Mouse (Mus musculus): ENCODE measurements around the gene Naa80. TPM values are rescaled to one million over a fixed set of nuclear protein-coding genes. Genes with fewer than 3 reads are reported as not detected.

The Naa80 gene
- polyA plus RNA-seq, 1 experiment from 2014 or later: 15.1 TPM

DNA sequence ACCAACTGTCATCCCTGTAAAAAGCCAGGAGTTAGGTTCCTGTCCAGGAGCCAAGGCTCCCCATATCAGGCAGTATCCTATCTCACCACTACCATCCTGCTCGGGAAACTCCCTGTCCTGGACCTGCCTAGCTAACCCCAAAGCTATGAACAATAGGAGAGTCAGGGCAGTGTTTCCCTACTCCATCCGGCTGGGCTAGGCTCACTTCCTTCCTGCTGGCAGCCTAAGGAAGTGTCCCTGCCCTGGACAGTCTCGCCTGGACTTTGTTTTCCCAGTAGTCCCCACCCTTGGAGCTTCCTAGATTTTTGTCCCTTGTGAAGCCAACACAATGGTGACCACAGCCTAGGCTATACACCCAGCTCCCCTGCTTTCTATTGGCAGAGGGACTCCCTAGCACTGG is 11.8 kb upstream of the Naa80 start:
- H3K36me3 ChIP-seq (ENCODE audit: control insufficient read depth, insufficient read depth, low read length): peaks cover 6% of the 10 kb centered on the region; the same call in 1 of the 2 replicates
- H3K9ac ChIP-seq (ENCODE audit: low read length): no peak overlapping the region
- no peak overlapping the region for H3K27ac ChIP-seq (ENCODE audit: low read depth, low read length)
- no peaks in the 10 kb centered on the region for H3K9me3 ChIP-seq (ENCODE audit: control insufficient read depth, low read length)
- no peak overlapping the region for H3K4me2 ChIP-seq (ENCODE audit: low read depth)
- H3K4me1 ChIP-seq (ENCODE audit: control insufficient read depth, insufficient read depth, low read length): peaks cover 31% of the 10 kb centered on the region
- WGBS: 82% methylated on average over 3 of the region's 3 CpGs
- ATAC-seq (ENCODE audit: insufficient read depth, low FRiP score, low TSS enrichment) (no peak), DNase-seq (ENCODE audit: low spot score) (no peak)
- H3K4me3 ChIP-seq (ENCODE audit: low read depth, low read length): no peak overlapping the region
- no peaks in the 10 kb centered on the region for H3K27me3 ChIP-seq (ENCODE audit: control insufficient read depth, insufficient read depth, low read length)

- WGBS: 7% methylated on average over 18 of the region's 18 CpGs
- no peak for DNase-seq (ENCODE audit: low spot score)
- no peak for ATAC-seq (ENCODE audit: insufficient read depth, low FRiP score, low TSS enrichment)
These were observed 10.9 kb upstream of the Naa80 start, which contains the start of gene Hyal2 for GRCm38 (mm10) chr9:107567702-107568319. Gene Hyal2, plus strand, starts transcription at chr9:107567945.

GRCm38 (mm10) chr9:107568331-107569261 is 10.1 kb upstream of the Naa80 start:
- H3K9me3 ChIP-seq (ENCODE audit: control insufficient read depth, low read length): no peaks in the 10 kb centered on the region
- DNase-seq (ENCODE audit: low spot score): peak; percentile 93
- H3K27me3 ChIP-seq (ENCODE audit: control insufficient read depth, insufficient read depth, low read length): no peaks in the 10 kb centered on the region
- peak; percentile 83 for ATAC-seq (ENCODE audit: insufficient read depth, low FRiP score, low TSS enrichment)
- under 1% methylated on average over 41 of the region's 41 CpGs for WGBS
- H3K4me3 ChIP-seq (ENCODE audit: low read depth, low read length): peak overlapping the region; percentile 76
- peak overlapping the region; percentile 79 for H3K9ac ChIP-seq (ENCODE audit: low read length)
- H3K27ac ChIP-seq (ENCODE audit: low read depth, low read length): peak overlapping the region; percentile 54
- peaks cover 31% of the 10 kb centered on the region for H3K4me1 ChIP-seq (ENCODE audit: control insufficient read depth, insufficient read depth, low read length)
- peaks cover 16% of the 10 kb centered on the region for H3K36me3 ChIP-seq (ENCODE audit: control insufficient read depth, insufficient read depth, low read length)
- peak overlapping the region; percentile 74 for H3K4me2 ChIP-seq (ENCODE audit: low read depth)

More at GRCm38 (mm10) chr9:107567702-107568319, 10.9 kb upstream of the Naa80 start, which contains the start of gene Hyal2:
- Histone ChIP-seq H3K9me3 (ENCODE audit: control insufficient read depth, low read length) (no peaks in the 10 kb centered on the region), H3K4me2 (ENCODE audit: low read depth) (peak within 1 kb of the TSS; percentile 74), H3K36me3 (ENCODE audit: control insufficient read depth, insufficient read depth, low read length) (peaks cover 13% of the 10 kb centered on the region; the same call in 1 of the 2 replicates), H3K27me3 (ENCODE audit: control insufficient read depth, insufficient read depth, low read length) (no peaks in the 10 kb centered on the region), H3K4me3 (ENCODE audit: low read depth, low read length) (peak within 1 kb of the TSS; percentile 76), H3K4me1 (ENCODE audit: control insufficient read depth, insufficient read depth, low read length) (peaks cover 31% of the 10 kb centered on the region), H3K9ac (ENCODE audit: low read length) (peak within 1 kb of the TSS; percentile 79), H3K27ac (ENCODE audit: low read depth, low read length) (peak within 1 kb of the TSS; percentile 54)

DNA sequence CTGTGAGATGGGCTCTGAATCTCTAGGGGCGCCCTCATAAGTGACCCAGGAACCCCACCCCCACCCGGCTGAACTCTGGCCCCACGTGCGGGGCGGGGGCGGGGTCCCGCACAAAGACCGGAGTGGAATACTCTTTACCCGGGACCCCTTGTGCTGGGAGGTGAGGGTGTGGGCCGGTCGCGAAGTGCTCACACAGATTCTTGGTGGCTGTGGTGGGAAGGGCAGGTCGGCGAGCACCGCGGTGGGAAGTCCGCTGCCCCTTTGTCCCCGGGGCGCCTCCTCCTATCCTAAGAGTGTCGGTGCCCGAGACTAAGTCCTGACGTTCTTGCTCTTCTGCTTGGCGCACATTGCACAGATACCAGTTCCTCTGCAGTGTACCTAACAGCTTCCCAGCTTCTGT is 9.4 kb upstream of the Naa80 start:
- peak; percentile 39 for ATAC-seq (ENCODE audit: insufficient read depth, low FRiP score, low TSS enrichment)
- 0% methylated on average over 22 of the region's 23 CpGs for WGBS

GRCm38 (mm10) chr9:107570016-107570415 is 8.7 kb upstream of the Naa80 start:
- 61% methylated on average over 13 of the region's 13 CpGs for WGBS
- DNase-seq (ENCODE audit: low spot score) (no peak), ATAC-seq (ENCODE audit: insufficient read depth, low FRiP score, low TSS enrichment) (no peak)
- Histone ChIP-seq H3K27me3 (ENCODE audit: control insufficient read depth, insufficient read depth, low read length) (no peaks in the 10 kb centered on the region), H3K4me1 (ENCODE audit: control insufficient read depth, insufficient read depth, low read length) (peaks cover 25% of the 10 kb centered on the region), H3K4me2 (ENCODE audit: low read depth) (peak overlapping the region; percentile 74), H3K27ac (ENCODE audit: low read depth, low read length) (no peak overlapping the region), H3K9ac (ENCODE audit: low read length) (peak overlapping the region; percentile 79), H3K4me3 (ENCODE audit: low read depth, low read length) (peak overlapping the region; percentile 76), H3K36me3 (ENCODE audit: control insufficient read depth, insufficient read depth, low read length) (peaks cover 16% of the 10 kb centered on the region), H3K9me3 (ENCODE audit: control insufficient read depth, low read length) (no peaks in the 10 kb centered on the region)

More for the DNA sequence above, 9.4 kb upstream of the Naa80 start:
- peak overlapping the region; percentile 54 for H3K27ac ChIP-seq (ENCODE audit: low read depth, low read length)
- DNase-seq (ENCODE audit: low spot score): no peak
- H3K27me3 ChIP-seq (ENCODE audit: control insufficient read depth, insufficient read depth, low read length): no peaks in the 10 kb centered on the region
- H3K36me3 ChIP-seq (ENCODE audit: control insufficient read depth, insufficient read depth, low read length): peaks cover 16% of the 10 kb centered on the region
- peak overlapping the region; percentile 74 for H3K4me2 ChIP-seq (ENCODE audit: low read depth)
- H3K9me3 ChIP-seq (ENCODE audit: control insufficient read depth, low read length): no peaks in the 10 kb centered on the region
- H3K4me3 ChIP-seq (ENCODE audit: low read depth, low read length): peak overlapping the region; percentile 76
- H3K4me1 ChIP-seq (ENCODE audit: control insufficient read depth, insufficient read depth, low read length): peaks cover 25% of the 10 kb centered on the region
- H3K9ac ChIP-seq (ENCODE audit: low read length): peak overlapping the region; percentile 79

DNA sequence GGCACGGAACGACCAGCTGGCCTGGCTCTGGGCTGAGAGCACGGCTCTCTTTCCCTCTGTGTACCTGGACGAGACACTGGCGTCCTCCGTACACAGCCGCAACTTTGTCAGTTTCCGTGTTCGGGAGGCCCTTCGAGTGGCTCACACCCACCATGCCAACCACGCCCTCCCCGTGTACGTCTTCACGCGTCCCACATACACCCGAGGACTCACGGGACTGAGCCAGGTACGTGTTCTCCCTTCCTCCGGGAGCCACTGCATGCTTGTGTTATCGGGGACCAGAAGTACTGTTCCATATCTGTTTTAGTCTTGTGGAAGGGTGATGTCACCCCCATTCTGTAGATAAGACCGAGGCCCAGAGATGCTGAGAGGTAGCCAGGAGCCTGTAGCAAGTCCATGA is 7.8 kb upstream of the Naa80 start:
- Histone ChIP-seq H3K27ac (ENCODE audit: low read depth, low read length) (no peak overlapping the region), H3K4me2 (ENCODE audit: low read depth) (peak overlapping the region; percentile 74), H3K9me3 (ENCODE audit: control insufficient read depth, low read length) (no peaks in the 10 kb centered on the region), H3K9ac (ENCODE audit: low read length) (no peak overlapping the region), H3K4me3 (ENCODE audit: low read depth, low read length) (peak overlapping the region; percentile 76; the same call in 1 of the 2 replicates), H3K27me3 (ENCODE audit: control insufficient read depth, insufficient read depth, low read length) (no peaks in the 10 kb centered on the region), H3K4me1 (ENCODE audit: control insufficient read depth, insufficient read depth, low read length) (peaks cover 25% of the 10 kb centered on the region), H3K36me3 (ENCODE audit: control insufficient read depth, insufficient read depth, low read length) (peaks cover 16% of the 10 kb centered on the region)
- WGBS: 96% methylated on average over 21 of the region's 21 CpGs
- no peak for ATAC-seq (ENCODE audit: insufficient read depth, low FRiP score, low TSS enrichment)
- no peak for DNase-seq (ENCODE audit: low spot score)

- H3K9ac ChIP-seq (ENCODE audit: low read length): no peak overlapping the region
- ATAC-seq (ENCODE audit: insufficient read depth, low FRiP score, low TSS enrichment): no peak
- H3K4me2 ChIP-seq (ENCODE audit: low read depth): no peak overlapping the region
- H3K27ac ChIP-seq (ENCODE audit: low read depth, low read length): no peak overlapping the region
- H3K27me3 ChIP-seq (ENCODE audit: control insufficient read depth, insufficient read depth, low read length): no peaks in the 10 kb centered on the region
- peaks cover 25% of the 10 kb centered on the region for H3K4me1 ChIP-seq (ENCODE audit: control insufficient read depth, insufficient read depth, low read length)
- H3K36me3 ChIP-seq (ENCODE audit: control insufficient read depth, insufficient read depth, low read length): peaks cover 16% of the 10 kb centered on the region
- no peak overlapping the region for H3K4me3 ChIP-seq (ENCODE audit: low read depth, low read length)
- no peaks in the 10 kb centered on the region for H3K9me3 ChIP-seq (ENCODE audit: control insufficient read depth, low read length)
- no peak for DNase-seq (ENCODE audit: low spot score)
- WGBS: 95% methylated on average over 22 of the region's 22 CpGs
These were observed 7.0 kb upstream of the Naa80 start for GRCm38 (mm10) chr9:107571534-107572326.

GRCm38 (mm10) chr9:107572327-107572662 is 6.4 kb upstream of the Naa80 start:
- peaks cover 16% of the 10 kb centered on the region for H3K36me3 ChIP-seq (ENCODE audit: control insufficient read depth, insufficient read depth, low read length)
- H3K27me3 ChIP-seq (ENCODE audit: control insufficient read depth, insufficient read depth, low read length): no peaks in the 10 kb centered on the region
- no peak overlapping the region for H3K4me2 ChIP-seq (ENCODE audit: low read depth)
- ATAC-seq (ENCODE audit: insufficient read depth, low FRiP score, low TSS enrichment): no peak
- 96% methylated on average over 2 of the region's 2 CpGs for WGBS
- DNase-seq (ENCODE audit: low spot score): no peak
- no peak overlapping the region for H3K9ac ChIP-seq (ENCODE audit: low read length)
- no peak overlapping the region for H3K4me3 ChIP-seq (ENCODE audit: low read depth, low read length)
- peaks cover 26% of the 10 kb centered on the region for H3K4me1 ChIP-seq (ENCODE audit: control insufficient read depth, insufficient read depth, low read length)
- no peaks in the 10 kb centered on the region for H3K9me3 ChIP-seq (ENCODE audit: control insufficient read depth, low read length)
- H3K27ac ChIP-seq (ENCODE audit: low read depth, low read length): no peak overlapping the region

All from neural tube, embryonic 11.5 days (tissue).